Mouse (Mus musculus) limb, embryonic 14.5 days (tissue): Measurements from ENCODE around the gene Tmem151b. TPM values are rescaled to one million over a fixed set of nuclear protein-coding genes. Genes with fewer than 3 reads are reported as not detected.

Experiments used
- ATAC-seq: fragments of 200-750 bp; cut with Nextera tagmentation; 2 replicates; pipeline ENCODE4 v1.8.0; 2017; ENCODE audit warnings: low read depth, moderate number of reproducible peaks, moderate TSS enrichment; ENCODE audit not compliant: low FRiP score
- DNase-seq: peaks from one replicate; pipeline ENCODE4 v3.0.0-alpha.2; 2015; ENCODE audit warnings: low spot score
- H3K27ac ChIP-seq: fragments of 300-500 bp; sonication (generic); replicated peaks from 2 replicates; pipeline ENCODE4 v1.5.1; 2014; ENCODE audit warnings: low read depth, mild to moderate bottlenecking, low read length, moderate library complexity, mixed read lengths
- H3K27me3 ChIP-seq: fragments of 300-500 bp; sonication (generic); 2 replicates; pipeline ENCODE4 v1.6.1; 2014; ENCODE audit warnings: low read length, mixed read lengths; ENCODE audit not compliant: control insufficient read depth, insufficient read depth
- H3K36me3 ChIP-seq: fragments of 300-500 bp; sonication (generic); 2 replicates; pipeline ENCODE4 v1.6.1; 2014; ENCODE audit warnings: mild to moderate bottlenecking, low read length, moderate library complexity, mixed read lengths; ENCODE audit not compliant: control insufficient read depth, insufficient read depth
- H3K4me1 ChIP-seq: fragments of 300-500 bp; sonication (generic); 2 replicates; pipeline ENCODE4 v1.6.1; 2014; ENCODE audit warnings: antibody characterized with exemption, low read length, mixed read lengths; ENCODE audit not compliant: control insufficient read depth, insufficient read depth
- H3K4me2 ChIP-seq: fragments of 300-500 bp; sonication (generic); replicated peaks from 2 replicates; pipeline ENCODE4 v1.6.1; 2014; ENCODE audit warnings: low read depth, mild to moderate bottlenecking, low read length, moderate library complexity; ENCODE audit not compliant: severe bottlenecking
- H3K4me3 ChIP-seq: fragments of 300-500 bp; sonication (generic); replicated peaks from 2 replicates; pipeline ENCODE4 v1.5.1; 2014; ENCODE audit warnings: low read length
- H3K9ac ChIP-seq: fragments of 300-500 bp; sonication (generic); 2 replicates; pipeline ENCODE4 v1.6.1; 2014; ENCODE audit warnings: mild to moderate bottlenecking, low read depth, low read length, moderate library complexity; ENCODE audit not compliant: severe bottlenecking
- H3K9me3 ChIP-seq: fragments of 300-500 bp; sonication (generic); 2 replicates; pipeline ENCODE4 v1.6.1; 2016; ENCODE audit warnings: low read length; ENCODE audit not compliant: control insufficient read depth
- POLR2A ChIP-seq: fragments of 200-500 bp; IDR thresholded peaks from 2 replicates; pipeline ENCODE4 v1.8.0; 2012; ENCODE audit warnings: inconsistent platforms, mild to moderate bottlenecking, moderate library complexity, borderline replicate concordance; ENCODE audit not compliant: insufficient read depth, insufficient read length; ENCODE audit errors: extremely low read depth
- WGBS: fragments of 180-500 bp; shearing (Covaris S2); extraction: QIAGEN DNeasy Blood & Tissue Kit; methylation state at CpG from one replicate; pipeline ENCODE4 v1.1.7; 2014; 5-methylcytosine and 5-hydroxymethylcytosine counted together
- polyA plus RNA-seq, 2 experiments: library from polyadenylated mRNA; depleted of rRNA in 1 of 2; stranded (reverse) in 1 of 2; unstranded in 1 of 2; fragments of >200 nt; fragmentation: Nextera tagmentation in 1 of 2; extraction: Ambion mirVana in 1 of 2; gene quantifications; 2 replicates each; pipeline versions ENCODE4 v1.2.1 to v1.2.3; 2012 to 2014

Tmem151b gene
- polyA plus RNA-seq (2012; rRNA removed), result 6.1 and 9.3 TPM in 2 replicates
- 2.9 and 4.7 TPM in 2 replicates for polyA plus RNA-seq (2014; fragmentation: Nextera tagmentation; extraction: Ambion mirVana)

GRCm38 (mm10) chr17:45549617-45550181 lies at the start of gene Tmem151b:
TSS of gene Tmem151b (minus strand) at chr17:45549677.
- peak within 1 kb of the TSS; percentile 82 for H3K4me2 ChIP-seq
- H3K36me3 ChIP-seq, result peaks cover 12% of the 10 kb centered on the region; the same call in 1 of the 2 replicates
- H3K9ac ChIP-seq, result peak within 1 kb of the TSS; percentile 87
- peaks cover 9% of the 10 kb centered on the region; the same call in 1 of the 2 replicates for H3K4me1 ChIP-seq
- peak within 1 kb of the TSS; percentile 79 for H3K4me3 ChIP-seq
- WGBS, result 1% methylated on average over 17 of the region's 29 CpGs
- peaks cover 31% of the 10 kb centered on the region for H3K27me3 ChIP-seq
- DNase-seq, result peak; percentile 69
- no peaks in the 10 kb centered on the region for H3K9me3 ChIP-seq
- no peak for TF ChIP-seq POLR2A
- peak within 1 kb of the TSS; percentile 65 for H3K27ac ChIP-seq
- ATAC-seq, result peak; percentile 53

DNA sequence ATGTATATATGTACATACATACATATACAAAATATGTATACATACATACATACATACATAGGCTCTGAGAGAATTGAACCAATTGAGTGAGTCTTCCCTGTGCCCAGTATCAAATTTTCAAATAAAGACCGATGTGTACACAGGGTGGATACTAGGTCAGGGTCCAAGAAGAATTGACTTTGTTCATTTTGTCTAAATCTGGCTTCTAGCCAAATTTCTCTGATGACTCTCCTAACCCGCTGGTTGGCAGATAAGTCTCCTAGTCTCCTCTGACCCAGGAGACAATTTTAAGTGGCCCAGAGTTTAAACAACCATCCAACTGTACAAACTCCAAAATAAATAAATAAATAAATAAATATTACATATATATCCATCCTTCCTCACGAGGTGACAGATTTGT lies 49.4 kb upstream of the Tmem151b start:
- H3K4me3 ChIP-seq, result peak overlapping the region; percentile 31; the same call in 1 of the 2 replicates
- DNase-seq (no peak), ATAC-seq (no peak)
- H3K27me3 ChIP-seq, result 0 out of 2 replicates have a peak, but pooled peaks cover 18% of the 10 kb centered on the region
- H3K27ac ChIP-seq, result no peak overlapping the region
- peak overlapping the region; percentile 56; the same call in 1 of the 2 replicates for H3K4me2 ChIP-seq
- no peak overlapping the region for H3K9ac ChIP-seq
- H3K4me1 ChIP-seq, result peaks cover 28% of the 10 kb centered on the region
- H3K9me3 ChIP-seq, result no peaks in the 10 kb centered on the region
- TF ChIP-seq POLR2A, result no peak
- no peaks in the 10 kb centered on the region for H3K36me3 ChIP-seq
- WGBS, result 63% methylated on average over 3 of the region's 3 CpGs

DNA sequence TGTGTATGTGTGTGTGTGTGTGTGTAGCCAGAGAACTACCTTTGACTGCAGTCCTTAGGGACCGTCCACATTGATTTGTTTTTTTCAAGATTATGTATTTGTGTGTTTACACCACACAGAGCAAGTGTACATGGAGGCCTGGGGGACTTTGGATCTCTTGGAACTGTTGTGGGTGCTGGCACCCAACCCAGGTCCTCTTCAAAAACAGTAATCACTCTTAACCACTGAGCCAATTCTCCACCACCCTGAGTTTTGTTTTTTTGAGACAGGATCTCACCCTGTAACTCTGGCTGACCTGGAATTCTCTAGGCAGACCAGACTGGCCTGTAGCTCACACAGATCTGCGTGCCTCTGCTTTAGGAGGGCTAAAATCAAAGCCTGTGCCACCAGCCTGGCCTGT lies 48.9 kb upstream of the Tmem151b start:
- Histone ChIP-seq H3K9ac (no peak overlapping the region), H3K36me3 (no peaks in the 10 kb centered on the region), H3K27ac (no peak overlapping the region), H3K4me2 (no peak overlapping the region), H3K4me1 (peaks cover 32% of the 10 kb centered on the region), H3K9me3 (no peaks in the 10 kb centered on the region), H3K27me3 (0 out of 2 replicates have a peak, but pooled peaks cover 18% of the 10 kb centered on the region), H3K4me3 (no peak overlapping the region)
- ATAC-seq (no peak), DNase-seq (no peak)
- TF ChIP-seq POLR2A, result no peak
- WGBS, result 79% methylated on average over 2 of the region's 2 CpGs

DNA sequence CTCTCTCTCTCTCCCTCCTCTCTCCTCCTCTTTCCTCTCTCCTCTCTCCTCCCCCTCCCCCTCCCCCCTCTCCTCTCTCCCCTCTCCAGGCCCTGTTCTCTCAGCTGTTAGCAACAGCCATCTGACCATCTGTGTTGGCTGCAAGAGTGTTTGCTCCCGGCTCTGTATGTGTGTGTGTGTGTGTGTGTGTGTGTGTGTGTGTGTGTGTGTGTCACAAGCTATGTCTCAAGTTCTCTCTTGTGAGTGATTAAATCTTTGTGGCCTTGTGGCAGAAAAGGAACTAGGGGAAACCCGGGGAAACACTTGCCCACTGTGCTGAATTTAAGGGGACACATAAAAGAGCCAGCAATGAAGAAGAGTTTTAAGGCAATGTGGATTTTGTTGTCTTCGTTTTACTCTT lies 48.3 kb upstream of the Tmem151b start:
- ATAC-seq, result no peak
- no peak overlapping the region for H3K4me3 ChIP-seq
- no peak for TF ChIP-seq POLR2A
- 28% methylated on average over 3 of the region's 3 CpGs for WGBS
- no peaks in the 10 kb centered on the region for H3K36me3 ChIP-seq
- no peak for DNase-seq
- peaks cover 34% of the 10 kb centered on the region for H3K4me1 ChIP-seq
- H3K4me2 ChIP-seq, result no peak overlapping the region
- no peaks in the 10 kb centered on the region for H3K9me3 ChIP-seq
- H3K27ac ChIP-seq, result no peak overlapping the region
- H3K9ac ChIP-seq, result no peak overlapping the region
- H3K27me3 ChIP-seq, result 0 out of 2 replicates have a peak, but pooled peaks cover 18% of the 10 kb centered on the region

GRCm38 (mm10) chr17:45596631-45597396 lies 47.3 kb upstream of the Tmem151b start:
- Histone ChIP-seq H3K9ac (0 out of 2 replicates have a peak overlapping the region, but pooled peaks have one; percentile 55), H3K9me3 (no peaks in the 10 kb centered on the region), H3K4me3 (no peak overlapping the region), H3K4me2 (peak overlapping the region; percentile 88; the same call in 1 of the 2 replicates), H3K36me3 (no peaks in the 10 kb centered on the region), H3K27ac (peak overlapping the region; percentile 19; the same call in 1 of the 2 replicates), H3K27me3 (0 out of 2 replicates have a peak, but pooled peaks cover 17% of the 10 kb centered on the region), H3K4me1 (peaks cover 43% of the 10 kb centered on the region)
- no peak for DNase-seq
- TF ChIP-seq POLR2A, result no peak
- ATAC-seq, result peak; percentile 38; the same call in 1 of the 2 replicates
- WGBS, result 28% methylated on average over 11 of the region's 11 CpGs
